ENCODE assay signal across 21 mouse cellular contexts in genomic region chr11:56193426-56193825, GRCm38 (mm10).
A peak's percentile ranks its signal among the peaks of the same experiment; 100 is the strongest.
DNase-seq lines count a peak whose midpoint lies in the region; ATAC-seq lines count a peak whose summit lies in the region.
"Had no signal": no experiment of that assay in that cellular context is flagged by ENCODE, and none has a peak within 500 bp of the region (broad histone marks: within the 10 kb centered on the region; RNA-seq: fewer than 3 reads in every experiment).

No protein-coding gene starts in this region.

- H3K27me3 ChIP-seq in midbrain, embryonic 14.5 days (ENCODE audit: control insufficient read depth, insufficient read depth, low read length), result no peaks in the 10 kb centered on the region
- H3K27me3 ChIP-seq in midbrain, embryonic 11.5 days (ENCODE audit: control insufficient read depth, insufficient read depth, low read length), result no peaks in the 10 kb centered on the region
- H3K27me3 ChIP-seq: Patski had no signal

- no peaks in the 10 kb centered on the region for H3K36me3 ChIP-seq in midbrain, embryonic 14.5 days (ENCODE audit: control insufficient read depth, insufficient read depth, low read length)
- H3K36me3 ChIP-seq in midbrain, embryonic 11.5 days (ENCODE audit: control insufficient read depth, insufficient read depth, low read length), result no peaks in the 10 kb centered on the region
- H3K36me3 ChIP-seq: G1E had no signal

- H3K4me1 ChIP-seq in midbrain, embryonic 14.5 days (ENCODE audit: control insufficient read depth, insufficient read depth, low read length), result no peaks in the 10 kb centered on the region
- no peaks in the 10 kb centered on the region for H3K4me1 ChIP-seq in midbrain, embryonic 11.5 days (ENCODE audit: control insufficient read depth, insufficient read depth, low read length)

- H3K4me2 ChIP-seq in midbrain, embryonic 14.5 days (ENCODE audit: low read length), result no peak overlapping the region
- H3K4me2 ChIP-seq in midbrain, embryonic 11.5 days, result no peak overlapping the region

- no peak overlapping the region for H3K9ac ChIP-seq in midbrain, embryonic 14.5 days (replicated peaks; ENCODE audit: low read length)
- H3K9ac ChIP-seq in midbrain, embryonic 11.5 days (ENCODE audit: low read length), result no peak overlapping the region

- no peak overlapping the region for H3K4me3 ChIP-seq in midbrain, embryonic 14.5 days (replicated peaks; ENCODE audit: low read depth, low read length)
- H3K4me3 ChIP-seq in midbrain, embryonic 11.5 days (ENCODE audit: low read depth, low read length), result no peak overlapping the region

- WGBS in midbrain, embryonic 14.5 days, result 53% methylated on average over 2 of the region's 2 CpGs
- 62% methylated on average over 2 of the region's 2 CpGs for WGBS in midbrain, embryonic 11.5 days

- peak; percentile 81 for ATAC-seq in frontal cortex, adult (ENCODE audit: low TSS enrichment)
- ATAC-seq in midbrain, embryonic 14.5 days (ENCODE audit: low FRiP score, low TSS enrichment), result no peak
- ATAC-seq in midbrain, embryonic 11.5 days (ENCODE audit: low FRiP score), result no peak
- ATAC-seq: activated CD4-positive, CD25-positive, alpha-beta regulatory T cell, adult 4 months; CD4-positive, CD25-positive, alpha-beta regulatory T cell, adult 4 months; Patski had no signal

- H3K9me3 ChIP-seq in midbrain, embryonic 14.5 days (ENCODE audit: control insufficient read depth, low read length), result no peaks in the 10 kb centered on the region
- H3K9me3 ChIP-seq in midbrain, embryonic 11.5 days (ENCODE audit: control insufficient read depth, low read length), result no peaks in the 10 kb centered on the region

- no peak for DNase-seq in frontal cortex, postnatal 25 days (ENCODE audit: low spot score in 2 of 2)
- DNase-seq in midbrain, embryonic 14.5 days, result peak; percentile 8
- DNase-seq in midbrain, embryonic 11.5 days (ENCODE audit: low spot score, missing footprints), result no peak
- DNase-seq in brain, adult 2 months (ENCODE audit: low read depth, low spot score), result peak; percentile 50
- no peak for DNase-seq in layer of hippocampus, adult 9-11 months
- DNase-seq: adrenal gland, adult 2 months; adrenal gland, adult 8-10 months; adrenal gland, postnatal 10 days; adrenal gland, postnatal 14 days; adrenal gland, postnatal 25 days; adrenal gland, postnatal 36 days; B cell, adult 2 months; cerebellum, adult 11 months; cerebellum, adult 11-12 months; cerebellum, adult 18-20 months; cerebellum, adult 2 months had no signal

- H3K27ac ChIP-seq in midbrain, embryonic 14.5 days (replicated peaks; ENCODE audit: low read depth, low read length), result no peak overlapping the region
- no peak overlapping the region for H3K27ac ChIP-seq in midbrain, embryonic 11.5 days (ENCODE audit: low read depth, low read length)

Comparison
In these comparisons a context has a peak if more than half of its experiments do, and no peak if none do; other contexts are left out.
1. DNase-seq: peak in midbrain, embryonic 14.5 days (single experiment) and brain, adult 2 months (single experiment); none in frontal cortex, postnatal 25 days (0 of 2), midbrain, embryonic 11.5 days (single experiment) and layer of hippocampus, adult 9-11 months (single experiment).